Mouse (Mus musculus): ENCODE measurements at regions not wholly inside any gene's neighbourhood (a gene's known extent, or its start where the extent isn't known, plus 50 kb on each side); places are given as distances from the start of the nearest gene placed in this dataset.

DNA sequence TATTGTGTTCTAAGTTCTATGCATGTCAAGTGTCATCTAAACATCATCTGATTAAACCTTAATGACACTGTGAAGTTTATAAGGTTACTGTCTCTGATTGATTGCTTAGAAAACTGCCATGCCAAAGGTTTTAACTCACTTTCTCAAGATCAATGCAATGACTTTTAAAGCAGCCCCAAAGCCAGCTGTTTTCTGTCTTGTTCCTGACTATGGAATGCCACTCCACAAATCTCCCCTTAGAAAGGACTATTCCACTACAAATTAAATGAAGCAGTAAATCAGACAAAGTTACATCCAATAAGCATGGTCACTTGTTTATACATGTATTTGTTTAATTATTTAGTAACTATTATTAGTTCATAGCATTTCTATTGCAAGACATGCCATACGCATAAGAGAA is 247.1 kb upstream of the Pappa start:
- TF ChIP-seq POLR2A (IDR thresholded peaks at IDR 0.05; ENCODE audit: low read depth, low read length) (no peak), CTCF (IDR thresholded peaks at IDR 0.05; ENCODE audit: extremely low read depth, insufficient read length, insufficient replicate concordance, low read depth, low read length) (no peak)
